Mouse (Mus musculus): ENCODE measurements around the gene Spock3. TPM values are rescaled to one million over a fixed set of nuclear protein-coding genes. Genes with fewer than 3 reads are reported as not detected.

Gene Spock3
- polyA plus RNA-seq, 1 experiment from 2014 or later = 12.0 TPM

- ATAC-seq (ENCODE audit: insufficient read depth, low FRiP score) = no peak
- no peaks in the 10 kb centered on the region for H3K9me3 ChIP-seq (replicated peaks; ENCODE audit: control insufficient read depth, low read length)
- H3K27me3 ChIP-seq (ENCODE audit: control insufficient read depth, insufficient read depth, low read length) = no peaks in the 10 kb centered on the region
- no peaks in the 10 kb centered on the region for H3K4me1 ChIP-seq (ENCODE audit: control insufficient read depth, insufficient read depth, low read length)
- H3K27ac ChIP-seq (ENCODE audit: low read length) = no peak overlapping the region
- H3K4me2 ChIP-seq (ENCODE audit: low read depth, low read length) = no peak overlapping the region
- no peak overlapping the region for H3K4me3 ChIP-seq (replicated peaks; ENCODE audit: low read length)
- no peak overlapping the region for H3K9ac ChIP-seq (ENCODE audit: low read length)
- H3K36me3 ChIP-seq (ENCODE audit: control insufficient read depth, insufficient read depth, low read length) = no peaks in the 10 kb centered on the region
These were observed 446.9 kb downstream of the Spock3 start for GRCm38 (mm10) chr8:63397659-63398058.
